Mouse (Mus musculus) mouse trophoblast stem cell (cell line): ENCODE data around the gene Olfr902.
"Not testable (repeated sequence)": the region's sequence is repeated elsewhere in the genome, so short reads cannot be mapped to it uniquely, and the experiment has no call there.

Source experiments
- in situ Hi-C, 2 experiments: fragments of 300-500 bp; cut with MseI, MboI; formaldehyde crosslinking; loops; 2 replicates in 1 of 2; 3 replicates in 1 of 2; pipeline ENCODE4 v1.15.1; 2025

Olfr902 gene

GRCm38 (mm10) chr9:38447352-38447751, at the start of gene Olfr902:
TSS of gene Olfr902 (plus strand) at chr9:38447652.
- in situ Hi-C loops: no loop called here

GRCm38 (mm10) chr9:38401398-38401797, 46.1 kb upstream of the Olfr902 start, which contains the start of gene Olfr147:
TSS of gene Olfr147 (plus strand) at chr9:38401698.
- in situ Hi-C loops: no loop called here

GRCm38 (mm10) chr9:38407502-38407901, 40.0 kb upstream of the Olfr902 start:
- in situ Hi-C loops: not testable (repeated sequence)

- in situ Hi-C loops: not testable (repeated sequence)
These were observed 34.0 kb upstream of the Olfr902 start for GRCm38 (mm10) chr9:38413502-38413901.

- in situ Hi-C loops: no loop called here
These were observed 23.7 kb upstream of the Olfr902 start for GRCm38 (mm10) chr9:38423801-38424200.

- in situ Hi-C loops: no loop called here
These were observed 20.4 kb upstream of the Olfr902 start for GRCm38 (mm10) chr9:38427026-38427425.

GRCm38 (mm10) chr9:38429155-38429554, 18.3 kb upstream of the Olfr902 start, which contains the start of gene Olfr901:
TSS of gene Olfr901 (plus strand) at chr9:38429455.
- in situ Hi-C loops: no loop called here

- in situ Hi-C loops: no loop called here
These were observed 15.4 kb downstream of the Olfr902 start, which contains the start of gene Olfr904 for GRCm38 (mm10) chr9:38462844-38463243. TSS of gene Olfr904 (plus strand) at chr9:38463144.

GRCm38 (mm10) chr9:38470807-38471206, 23.4 kb downstream of the Olfr902 start, which contains the start of gene Olfr905:
TSS of gene Olfr905 (plus strand) at chr9:38471107.
- in situ Hi-C loops: no loop called here

- in situ Hi-C loops: no loop called here
These were observed 39.3 kb downstream of the Olfr902 start, which contains the start of gene Olfr906 for GRCm38 (mm10) chr9:38486785-38487184. TSS of gene Olfr906 (plus strand) at chr9:38487085.

GRCm38 (mm10) chr9:38495501-38495900, 48.0 kb downstream of the Olfr902 start, which contains the start of gene Olfr907:
TSS of gene Olfr907 (plus strand) at chr9:38495801.
- in situ Hi-C loops: no loop called here
